Mouse (Mus musculus): ENCODE results near the gene Plekha4. TPM values are rescaled to one million over a fixed set of nuclear protein-coding genes. Genes with fewer than 3 reads are reported as not detected.
A peak's percentile ranks its signal among the peaks of the same experiment; 100 is the strongest.

Plekha4 gene
- polyA plus RNA-seq, 1 experiment, result 4.9 TPM

GRCm38 (mm10) chr7:45492225-45492844 lies 33.8 kb upstream of the Plekha4 start:
- H3K27ac ChIP-seq (ENCODE audit: insufficient read depth, low read depth, low read length), result no peak overlapping the region
- peaks cover 8% of the 10 kb centered on the region for H3K4me1 ChIP-seq (ENCODE audit: control insufficient read depth, insufficient read depth, insufficient read length, low read length)
- no peak for TF ChIP-seq CTCF (IDR thresholded peaks at IDR 0.05; ENCODE audit: extremely low read depth, insufficient read length, insufficient replicate concordance, low read depth, low read length)
- TF ChIP-seq POLR2A (IDR thresholded peaks at IDR 0.05; ENCODE audit: low read depth, low read length), result no peak
- 94% methylated on average over 8 of the region's 8 CpGs for WGBS
- H3K36me3 ChIP-seq (ENCODE audit: control insufficient read depth, insufficient read depth, low read length), result peaks cover 44% of the 10 kb centered on the region
- no peaks in the 10 kb centered on the region for H3K27me3 ChIP-seq (ENCODE audit: control insufficient read depth, insufficient read depth, low read length)
- H3K4me3 ChIP-seq (ENCODE audit: low read depth, low read length), result no peak overlapping the region

DNA sequence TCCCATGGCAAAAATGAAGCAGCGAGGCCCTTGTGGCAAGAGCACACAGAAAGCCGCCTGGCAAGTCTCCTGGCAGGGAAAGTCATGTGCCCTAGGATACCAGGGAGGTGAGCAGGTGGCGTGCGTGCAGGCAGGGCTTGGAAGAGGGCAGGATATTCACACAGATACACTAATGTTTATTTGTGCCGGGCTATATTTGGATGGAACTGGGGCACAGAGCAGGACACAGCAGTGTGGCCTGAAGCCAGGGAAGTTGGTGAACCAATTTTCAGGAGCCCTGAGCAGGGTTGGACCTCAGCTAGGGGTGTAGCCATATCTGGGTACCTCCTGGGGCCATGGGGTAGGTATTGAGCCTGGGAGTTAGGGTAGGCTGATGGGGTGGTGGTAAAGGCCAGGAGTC lies 33.2 kb upstream of the Plekha4 start:
- TF ChIP-seq CTCF (IDR thresholded peaks at IDR 0.05; ENCODE audit: extremely low read depth, insufficient read length, insufficient replicate concordance, low read depth, low read length) (no peak), POLR2A (IDR thresholded peaks at IDR 0.05; ENCODE audit: low read depth, low read length) (no peak)
- peaks cover 48% of the 10 kb centered on the region for H3K36me3 ChIP-seq (ENCODE audit: control insufficient read depth, insufficient read depth, low read length)
- no peak overlapping the region for H3K27ac ChIP-seq (ENCODE audit: insufficient read depth, low read depth, low read length)
- no peaks in the 10 kb centered on the region for H3K27me3 ChIP-seq (ENCODE audit: control insufficient read depth, insufficient read depth, low read length)
- no peak overlapping the region for H3K4me3 ChIP-seq (ENCODE audit: low read depth, low read length)
- WGBS, result 82% methylated on average over 5 of the region's 5 CpGs
- peaks cover 8% of the 10 kb centered on the region for H3K4me1 ChIP-seq (ENCODE audit: control insufficient read depth, insufficient read depth, insufficient read length, low read length)

DNA sequence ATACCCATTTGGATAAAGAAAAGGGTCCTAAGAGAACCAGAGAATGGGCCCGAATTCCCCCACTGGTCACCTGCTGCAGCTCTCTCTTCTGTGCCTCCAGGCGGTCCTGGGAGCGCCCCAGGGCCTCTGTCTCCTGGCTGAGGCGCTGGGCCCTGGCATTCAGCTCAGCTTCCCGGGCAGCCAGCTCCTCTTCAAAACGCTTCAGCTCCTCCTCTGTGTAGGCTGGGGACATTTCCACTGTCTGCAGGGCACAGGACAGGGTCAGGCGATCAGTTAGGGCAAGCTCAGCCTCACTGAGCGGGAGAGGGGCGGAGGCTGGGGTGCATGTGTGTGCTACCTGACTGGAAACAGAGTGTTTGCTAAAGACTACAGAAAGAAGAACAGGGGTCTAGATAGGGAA lies 31.6 kb upstream of the Plekha4 start:
- Histone ChIP-seq H3K27me3 (ENCODE audit: control insufficient read depth, insufficient read depth, low read length) (no peaks in the 10 kb centered on the region), H3K4me3 (ENCODE audit: low read depth, low read length) (no peak overlapping the region), H3K36me3 (ENCODE audit: control insufficient read depth, insufficient read depth, low read length) (peaks cover 63% of the 10 kb centered on the region), H3K27ac (ENCODE audit: insufficient read depth, low read depth, low read length) (no peak overlapping the region), H3K4me1 (ENCODE audit: control insufficient read depth, insufficient read depth, insufficient read length, low read length) (peaks cover 3% of the 10 kb centered on the region)
- 92% methylated on average over 9 of the region's 9 CpGs for WGBS
- TF ChIP-seq POLR2A (IDR thresholded peaks at IDR 0.05; ENCODE audit: low read depth, low read length) (no peak), CTCF (IDR thresholded peaks at IDR 0.05; ENCODE audit: extremely low read depth, insufficient read length, insufficient replicate concordance, low read depth, low read length) (no peak)

GRCm38 (mm10) chr7:45498427-45498826 lies 27.7 kb upstream of the Plekha4 start:
- TF ChIP-seq CTCF (IDR thresholded peaks at IDR 0.05; ENCODE audit: extremely low read depth, insufficient read length, insufficient replicate concordance, low read depth, low read length) (no peak), POLR2A (IDR thresholded peaks at IDR 0.05; ENCODE audit: low read depth, low read length) (no peak)
- H3K27me3 ChIP-seq (ENCODE audit: control insufficient read depth, insufficient read depth, low read length), result no peaks in the 10 kb centered on the region
- no peak overlapping the region for H3K27ac ChIP-seq (ENCODE audit: insufficient read depth, low read depth, low read length)
- peaks cover 78% of the 10 kb centered on the region for H3K36me3 ChIP-seq (ENCODE audit: control insufficient read depth, insufficient read depth, low read length)
- no peak overlapping the region for H3K4me3 ChIP-seq (ENCODE audit: low read depth, low read length)
- H3K4me1 ChIP-seq (ENCODE audit: control insufficient read depth, insufficient read depth, insufficient read length, low read length), result no peaks in the 10 kb centered on the region
- 98% methylated on average over 6 of the region's 6 CpGs for WGBS

GRCm38 (mm10) chr7:45507583-45507982 lies 18.5 kb upstream of the Plekha4 start:
- peaks cover 10% of the 10 kb centered on the region; the same call in 1 of the 2 replicates for H3K4me1 ChIP-seq (ENCODE audit: control insufficient read depth, insufficient read depth, insufficient read length, low read length)
- peak overlapping the region; percentile 72 for H3K27ac ChIP-seq (ENCODE audit: insufficient read depth, low read depth, low read length)
- H3K36me3 ChIP-seq (ENCODE audit: control insufficient read depth, insufficient read depth, low read length), result peaks cover 14% of the 10 kb centered on the region
- H3K4me3 ChIP-seq (ENCODE audit: low read depth, low read length), result peak overlapping the region; percentile 13
- H3K27me3 ChIP-seq (ENCODE audit: control insufficient read depth, insufficient read depth, low read length), result no peaks in the 10 kb centered on the region
- TF ChIP-seq POLR2A (IDR thresholded peaks at IDR 0.05; ENCODE audit: low read depth, low read length) (no peak), CTCF (IDR thresholded peaks at IDR 0.05; ENCODE audit: extremely low read depth, insufficient read length, insufficient replicate concordance, low read depth, low read length) (no peak)
- 27% methylated on average over 6 of the region's 6 CpGs for whole genome bisulfite sequencing

DNA sequence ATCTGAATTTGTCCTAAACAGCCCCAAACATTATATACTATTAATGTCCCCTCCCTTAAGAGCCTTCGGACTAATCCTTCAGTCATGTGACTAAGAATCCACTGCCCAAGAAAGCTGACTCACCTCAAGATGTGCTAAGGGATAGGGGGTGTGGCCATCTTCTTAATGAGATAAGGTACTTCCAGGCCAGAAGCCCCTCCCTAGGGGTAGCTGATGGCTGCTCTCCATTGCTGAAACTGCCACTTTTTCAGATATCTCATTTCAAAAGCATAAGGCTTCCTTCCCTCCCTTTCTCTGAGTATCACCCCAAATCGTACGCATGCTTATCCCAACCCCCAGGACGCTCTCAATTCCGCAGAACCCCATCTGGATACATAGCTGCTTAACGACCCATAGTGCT lies 17.6 kb upstream of the Plekha4 start:
- TF ChIP-seq POLR2A (IDR thresholded peaks at IDR 0.05; ENCODE audit: low read depth, low read length) (no peak), CTCF (IDR thresholded peaks at IDR 0.05; ENCODE audit: extremely low read depth, insufficient read length, insufficient replicate concordance, low read depth, low read length) (no peak)
- WGBS, result 52% methylated on average over 6 of the region's 6 CpGs
- H3K27ac ChIP-seq (ENCODE audit: insufficient read depth, low read depth, low read length), result peak overlapping the region; percentile 72
- H3K27me3 ChIP-seq (ENCODE audit: control insufficient read depth, insufficient read depth, low read length), result no peaks in the 10 kb centered on the region
- peaks cover 10% of the 10 kb centered on the region for H3K36me3 ChIP-seq (ENCODE audit: control insufficient read depth, insufficient read depth, low read length)
- peaks cover 10% of the 10 kb centered on the region; the same call in 1 of the 2 replicates for H3K4me1 ChIP-seq (ENCODE audit: control insufficient read depth, insufficient read depth, insufficient read length, low read length)
- H3K4me3 ChIP-seq (ENCODE audit: low read depth, low read length), result peak overlapping the region; percentile 82; the same call in 1 of the 2 replicates

GRCm38 (mm10) chr7:45509181-45509882 lies 16.8 kb upstream of the Plekha4 start:
- H3K4me3 ChIP-seq (ENCODE audit: low read depth, low read length), result peak overlapping the region; percentile 82
- peaks cover 10% of the 10 kb centered on the region; the same call in 1 of the 2 replicates for H3K4me1 ChIP-seq (ENCODE audit: control insufficient read depth, insufficient read depth, insufficient read length, low read length)
- 5% methylated on average over 19 of the region's 19 CpGs for WGBS
- no peaks in the 10 kb centered on the region for H3K27me3 ChIP-seq (ENCODE audit: control insufficient read depth, insufficient read depth, low read length)
- peaks cover 10% of the 10 kb centered on the region for H3K36me3 ChIP-seq (ENCODE audit: control insufficient read depth, insufficient read depth, low read length)
- TF ChIP-seq POLR2A (IDR thresholded peaks at IDR 0.05; ENCODE audit: low read depth, low read length) (no peak), CTCF (IDR thresholded peaks at IDR 0.05; ENCODE audit: extremely low read depth, insufficient read length, insufficient replicate concordance, low read depth, low read length) (no peak)
- peak overlapping the region; percentile 72 for H3K27ac ChIP-seq (ENCODE audit: insufficient read depth, low read depth, low read length)
